Mouse (Mus musculus) midbrain, postnatal 0 days (tissue): ENCODE data around the gene Syngr1. TPM values are rescaled to one million over a fixed set of nuclear protein-coding genes. Genes with fewer than 3 reads are reported as not detected.

ENCODE experiments used
- ATAC-seq: fragments of 200-750 bp; cut with Nextera tagmentation; 2 replicates; pipeline ENCODE4 v1.8.0; 2017; ENCODE audit warnings: moderate number of reproducible peaks, mild to moderate bottlenecking, moderate TSS enrichment, moderate library complexity; ENCODE audit not compliant: low FRiP score
- DNase-seq: peaks from one replicate; pipeline ENCODE4 v3.0.0-alpha.2; 2015; ENCODE audit warnings: low spot score
- H3K27ac ChIP-seq: fragments of 300-500 bp; sonication (generic); 2 replicates; pipeline ENCODE4 v1.5.1; 2014; ENCODE audit warnings: low read depth, mild to moderate bottlenecking, low read length, mixed read lengths
- H3K27me3 ChIP-seq: fragments of 300-500 bp; sonication (generic); 2 replicates; pipeline ENCODE4 v1.6.1; 2014; ENCODE audit warnings: low read length, control low read depth, mixed read lengths; ENCODE audit not compliant: insufficient read depth
- H3K36me3 ChIP-seq: fragments of 300-500 bp; sonication (generic); 2 replicates; pipeline ENCODE4 v1.6.1; 2014; ENCODE audit warnings: low read length, control low read depth, mixed read lengths; ENCODE audit not compliant: insufficient read depth
- H3K4me1 ChIP-seq: fragments of 300-500 bp; sonication (generic); 2 replicates; pipeline ENCODE4 v1.6.1; 2014; ENCODE audit warnings: mild to moderate bottlenecking, control low read depth, antibody characterized with exemption, low read length, mixed read lengths; ENCODE audit not compliant: insufficient read depth
- H3K4me2 ChIP-seq: fragments of 300-500 bp; sonication (generic); 2 replicates; pipeline ENCODE4 v1.6.1; 2014; ENCODE audit warnings: low read depth, mild to moderate bottlenecking, low read length, mixed read lengths; ENCODE audit not compliant: poor library complexity, severe bottlenecking
- H3K4me3 ChIP-seq: fragments of 300-500 bp; sonication (generic); 2 replicates; pipeline ENCODE4 v1.5.1; 2014; ENCODE audit warnings: low read depth, mild to moderate bottlenecking, low read length, moderate library complexity
- H3K9ac ChIP-seq: fragments of 300-500 bp; sonication (generic); replicated peaks from 2 replicates; pipeline ENCODE4 v1.6.1; 2014; ENCODE audit warnings: mild to moderate bottlenecking, low read length, moderate library complexity, mixed read lengths; ENCODE audit not compliant: poor library complexity, severe bottlenecking
- H3K9me3 ChIP-seq: fragments of 300-500 bp; sonication (generic); 2 replicates; pipeline ENCODE4 v1.6.1; 2016; ENCODE audit warnings: low read length, control low read depth
- CTCF ChIP-seq: IDR thresholded peaks from 2 replicates; pipeline ENCODE4 v1.5.1; 2016; ENCODE audit warnings: antibody characterized with exemption, mild to moderate bottlenecking
- WGBS: fragments of 180-500 bp; shearing (Covaris S2); extraction: QIAGEN DNeasy Blood & Tissue Kit; methylation state at CpG from one replicate; pipeline ENCODE4 v1.1.7; 2014; 5-methylcytosine and 5-hydroxymethylcytosine counted together
- polyA plus RNA-seq: library from polyadenylated mRNA; unstranded; fragments of >200 nt; fragmentation: Nextera tagmentation; extraction: Ambion mirVana; gene quantifications from 2 replicates; pipeline ENCODE4 v1.2.1, GENCODE M21; 2015
- total RNA-seq: library from RNA; depleted of rRNA; stranded (reverse); fragments of >200 nt; gene quantifications from 2 replicates; pipeline ENCODE4 v1.2.3, GENCODE M21; 2014

Gene Syngr1
- total and polyA plus RNA-seq, 2 experiments from 2014 or later, result 81.5 to 220 TPM

GRCm38 (mm10) chr15:80101503-80101902 is 10.4 kb downstream of the Syngr1 start:
- 83% methylated on average over 6 of the region's 6 CpGs for WGBS
- no peak for DNase-seq

GRCm38 (mm10) chr15:80102495-80102894 is 11.4 kb downstream of the Syngr1 start:
- Histone ChIP-seq H3K9ac (no peak overlapping the region), H3K9me3 (no peaks in the 10 kb centered on the region), H3K4me1 (peaks cover 8% of the 10 kb centered on the region; the same call in 1 of the 2 replicates), H3K4me3 (no peak overlapping the region), H3K27me3 (no peaks in the 10 kb centered on the region), H3K36me3 (peaks cover 4% of the 10 kb centered on the region; the same call in 1 of the 2 replicates), H3K27ac (no peak overlapping the region), H3K4me2 (no peak overlapping the region)
- ATAC-seq (no peak), DNase-seq (no peak)
- WGBS, result 83% methylated on average over 6 of the region's 6 CpGs
- no peak for TF ChIP-seq CTCF

More at GRCm38 (mm10) chr15:80101503-80101902, 10.4 kb downstream of the Syngr1 start:
- Histone ChIP-seq H3K9ac (no peak overlapping the region), H3K4me3 (no peak overlapping the region), H3K36me3 (peaks cover 4% of the 10 kb centered on the region; the same call in 1 of the 2 replicates), H3K27ac (no peak overlapping the region), H3K27me3 (no peaks in the 10 kb centered on the region), H3K9me3 (no peaks in the 10 kb centered on the region), H3K4me1 (peaks cover 13% of the 10 kb centered on the region), H3K4me2 (no peak overlapping the region)
- no peak for TF ChIP-seq CTCF
- no peak for ATAC-seq

GRCm38 (mm10) chr15:80105490-80106410 is 14.6 kb downstream of the Syngr1 start:
- Histone ChIP-seq H3K9me3 (no peaks in the 10 kb centered on the region), H3K36me3 (peaks cover 9% of the 10 kb centered on the region), H3K4me3 (no peak overlapping the region), H3K4me1 (peaks cover 4% of the 10 kb centered on the region; the same call in 1 of the 2 replicates), H3K27me3 (no peaks in the 10 kb centered on the region), H3K4me2 (no peak overlapping the region), H3K9ac (no peak overlapping the region), H3K27ac (peak overlapping the region; percentile 27)
- DNase-seq, result no peak
- 43% methylated on average over 12 of the region's 12 CpGs for WGBS
- TF ChIP-seq CTCF, result peak; percentile 60
- no peak for ATAC-seq

GRCm38 (mm10) chr15:80107143-80107542 is 16.0 kb downstream of the Syngr1 start:
- ATAC-seq (no peak), DNase-seq (no peak)
- H3K27me3 ChIP-seq, result no peaks in the 10 kb centered on the region
- WGBS, result 94% methylated on average over 8 of the region's 8 CpGs
- H3K4me3 ChIP-seq, result no peak overlapping the region
- H3K9ac ChIP-seq, result no peak overlapping the region
- no peak overlapping the region for H3K4me2 ChIP-seq
- no peak for TF ChIP-seq CTCF
- no peak overlapping the region for H3K27ac ChIP-seq
- peaks cover 16% of the 10 kb centered on the region for H3K36me3 ChIP-seq
- peaks cover 4% of the 10 kb centered on the region; the same call in 1 of the 2 replicates for H3K4me1 ChIP-seq
- no peaks in the 10 kb centered on the region for H3K9me3 ChIP-seq

- DNase-seq, result no peak
- ATAC-seq, result no peak
- 96% methylated on average over 3 of the region's 3 CpGs for WGBS
- H3K9me3 ChIP-seq, result no peaks in the 10 kb centered on the region
- peaks cover 4% of the 10 kb centered on the region; the same call in 1 of the 2 replicates for H3K4me1 ChIP-seq
- H3K9ac ChIP-seq, result no peak overlapping the region
- H3K36me3 ChIP-seq, result peaks cover 16% of the 10 kb centered on the region
- no peaks in the 10 kb centered on the region for H3K27me3 ChIP-seq
- peak; percentile 11; the same call in 1 of the 2 replicates for TF ChIP-seq CTCF
- no peak overlapping the region for H3K4me3 ChIP-seq
- no peak overlapping the region for H3K27ac ChIP-seq
- H3K4me2 ChIP-seq, result no peak overlapping the region
Measured at GRCm38 (mm10) chr15:80107575-80107974, 16.4 kb downstream of the Syngr1 start.

- H3K9me3 ChIP-seq, result no peaks in the 10 kb centered on the region
- no peak overlapping the region for H3K4me2 ChIP-seq
- DNase-seq (no peak), ATAC-seq (no peak)
- peaks cover 39% of the 10 kb centered on the region for H3K36me3 ChIP-seq
- 87% methylated on average over 12 of the region's 12 CpGs for WGBS
- H3K27me3 ChIP-seq, result no peaks in the 10 kb centered on the region
- H3K9ac ChIP-seq, result no peak overlapping the region
- no peak overlapping the region for H3K27ac ChIP-seq
- no peak for TF ChIP-seq CTCF
- no peak overlapping the region for H3K4me3 ChIP-seq
- no peaks in the 10 kb centered on the region for H3K4me1 ChIP-seq
Measured at GRCm38 (mm10) chr15:80111436-80111835, 20.3 kb downstream of the Syngr1 start.
